Mouse (Mus musculus) myocyte (in vitro differentiated cells): Measurements from ENCODE around the gene Ppm1b.

ENCODE experiments used
- MAX ChIP-seq: IDR thresholded peaks from one replicate; pipeline ENCODE4 v1.6.1; 2011; ENCODE audit warnings: low read depth, mild to moderate bottlenecking, control low read depth
- MYOD1 ChIP-seq, 3 experiments: IDR thresholded peaks; one replicate each; pipeline ENCODE4 v1.6.1; 2011; ENCODE audit warnings: control low read depth in 2 of 3, low read depth in 2 of 3, mild to moderate bottlenecking in 2 of 3, moderate library complexity in 1 of 3; ENCODE audit not compliant: insufficient read length in 2 of 3, control insufficient read depth in 1 of 3
- POLR2A ChIP-seq: IDR thresholded peaks from one replicate; pipeline ENCODE4 v1.6.1; 2011; ENCODE audit warnings: low read depth, mild to moderate bottlenecking, control low read depth, moderate library complexity; ENCODE audit not compliant: insufficient read length
- POLR2AphosphoS2 ChIP-seq: IDR thresholded peaks from one replicate; pipeline ENCODE4 v1.6.1; 2011; ENCODE audit warnings: low read depth, control low read depth; ENCODE audit not compliant: insufficient read length
- USF1 ChIP-seq: IDR thresholded peaks from one replicate; pipeline ENCODE4 v1.6.1; 2011; ENCODE audit warnings: low read depth, mild to moderate bottlenecking, control low read depth, moderate library complexity

DNA sequence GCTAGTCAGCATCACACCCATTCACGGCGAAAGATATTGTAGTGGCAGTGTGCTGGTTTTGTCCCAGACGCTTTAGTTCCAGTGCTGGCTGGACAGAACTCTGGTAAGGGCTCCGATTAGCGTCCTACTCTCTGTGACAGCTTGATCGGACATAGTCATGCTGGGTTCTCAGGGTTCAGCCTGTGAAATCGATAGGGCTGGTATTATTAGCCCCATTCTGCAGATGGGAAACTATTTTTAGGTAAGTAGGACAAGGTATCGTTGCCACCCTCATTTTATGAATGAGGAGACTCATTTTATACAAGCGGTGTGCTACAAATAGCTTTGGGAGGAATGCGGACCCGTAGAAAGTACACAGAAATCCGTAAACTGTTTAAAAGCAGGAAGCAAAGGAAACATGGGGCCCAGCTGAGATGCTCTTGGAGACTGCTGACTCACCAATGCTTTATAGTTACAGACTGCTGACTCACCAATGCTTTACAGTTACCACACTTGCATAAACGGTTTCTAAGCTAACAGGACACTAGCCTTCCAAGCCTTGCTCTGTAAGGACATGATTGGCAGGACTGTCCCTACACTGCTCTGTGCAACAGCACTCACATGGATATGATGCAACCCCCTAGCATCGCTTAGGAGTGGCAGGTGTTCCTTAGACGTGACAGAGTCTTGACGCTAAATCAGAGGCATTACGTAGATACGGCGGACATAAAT is 34.7 kb upstream of the Ppm1b start:
- TF ChIP-seq POLR2AphosphoS2, result no peak
- no peak for TF ChIP-seq POLR2A
- TF ChIP-seq MAX, result no peak
- TF ChIP-seq USF1, result no peak
- peak in 1 of 3 experiments; percentile 16 for TF ChIP-seq MYOD1 (IDR thresholded peaks at IDR 0.05; ENCODE audit: control insufficient read depth in 1 of 3, insufficient read length in 2 of 3, low read depth in 2 of 3)
